ENCODE assay signal across 25 mouse cellular contexts in the genomic region with DNA sequence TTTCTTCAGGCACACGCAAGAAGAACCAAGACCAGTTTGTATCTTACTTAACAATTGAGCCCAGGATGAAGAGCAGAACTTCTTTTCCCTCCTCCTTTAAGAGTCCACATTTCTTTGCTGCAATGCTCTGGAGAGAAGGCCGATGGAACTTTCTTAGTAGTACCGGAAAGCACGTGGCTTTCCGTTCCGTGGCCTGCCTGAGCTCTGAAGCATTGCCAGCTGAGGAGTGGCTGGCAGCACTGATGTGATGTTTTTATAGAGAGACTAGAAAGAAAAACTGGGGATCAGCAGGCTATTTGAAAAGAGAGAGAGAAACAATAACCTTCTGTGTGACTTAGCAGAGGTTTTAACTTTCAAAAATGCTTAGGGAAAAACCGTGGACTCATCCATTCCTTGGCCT.
DNase-seq lines count a peak whose midpoint lies in the region; ATAC-seq and TF ChIP-seq lines count a peak whose summit lies in the region.
"Had no signal": no experiment of that assay in that cellular context is flagged by ENCODE, and none has a peak within 500 bp of the region (broad histone marks: within the 10 kb centered on the region; RNA-seq: fewer than 3 reads in every experiment).

No protein-coding gene starts in this region.

- ATAC-seq in limb, embryonic 14.5 days (ENCODE audit: low FRiP score, low read depth): no peak
- ATAC-seq: forebrain, embryonic 14.5 days; forebrain, postnatal 0 days; hindbrain, embryonic 16.5 days; intestine, embryonic 15.5 days; Patski had no signal

- H3K4me2 ChIP-seq in limb, embryonic 14.5 days (replicated peaks; ENCODE audit: low read depth, low read length, severe bottlenecking): no peak overlapping the region
- H3K4me2 ChIP-seq: heart, embryonic 13.5 days; hindbrain, embryonic 13.5 days; intestine, embryonic 15.5 days had no signal

- H3K9me3 ChIP-seq in limb, embryonic 14.5 days (ENCODE audit: control insufficient read depth, low read length): no peaks in the 10 kb centered on the region
- no peaks in the 10 kb centered on the region for H3K9me3 ChIP-seq in hindbrain, embryonic 10.5 days
- H3K9me3 ChIP-seq: heart, embryonic 10.5 days; hindbrain, embryonic 13.5 days; intestine, embryonic 15.5 days had no signal

- no peaks in the 10 kb centered on the region for H3K27me3 ChIP-seq in limb, embryonic 14.5 days (ENCODE audit: control insufficient read depth, insufficient read depth, low read length)
- H3K27me3 ChIP-seq in hindbrain, embryonic 10.5 days (ENCODE audit: insufficient read depth, poor library complexity, severe bottlenecking): no peaks in the 10 kb centered on the region
- H3K27me3 ChIP-seq: hindbrain, embryonic 13.5 days; intestine, embryonic 15.5 days had no signal

- H3K9ac ChIP-seq in limb, embryonic 14.5 days (ENCODE audit: low read depth, low read length, severe bottlenecking): no peak overlapping the region
- H3K9ac ChIP-seq: forebrain, postnatal 0 days; heart, embryonic 13.5 days; hindbrain, embryonic 13.5 days; intestine, embryonic 15.5 days had no signal

- 68% methylated on average over 7 of the region's 7 CpGs for WGBS in limb, embryonic 14.5 days
- WGBS in hindbrain, embryonic 10.5 days: 91% methylated on average over 7 of the region's 7 CpGs

- intact Hi-C loops in gastrocnemius, adult 2 months (cut with DNase I): no loop called here

- H3K36me3 ChIP-seq in limb, embryonic 14.5 days (ENCODE audit: control insufficient read depth, insufficient read depth, low read length): no peaks in the 10 kb centered on the region
- no peaks in the 10 kb centered on the region for H3K36me3 ChIP-seq in hindbrain, embryonic 10.5 days
- H3K36me3 ChIP-seq: G1E; heart, embryonic 10.5 days; heart, embryonic 13.5 days; hindbrain, embryonic 13.5 days; intestine, embryonic 15.5 days had no signal

- H3K4me3 ChIP-seq in gastrocnemius, adult 2 months: no peak overlapping the region
- H3K4me3 ChIP-seq in limb, embryonic 14.5 days (replicated peaks; ENCODE audit: low read length): no peak overlapping the region
- no peak overlapping the region for H3K4me3 ChIP-seq in hindbrain, embryonic 10.5 days
- H3K4me3 ChIP-seq: heart, adult 2 months; heart, embryonic 10.5 days; heart, embryonic 13.5 days; hindbrain, embryonic 13.5 days; intestine, embryonic 15.5 days had no signal

- H3K27ac ChIP-seq in gastrocnemius, adult 2 months: peak overlapping the region; percentile 54
- no peak overlapping the region for H3K27ac ChIP-seq in limb, embryonic 14.5 days (replicated peaks; ENCODE audit: low read depth, low read length)
- H3K27ac ChIP-seq in hindbrain, embryonic 10.5 days: no peak overlapping the region
- H3K27ac ChIP-seq: heart, adult 2 months; heart, embryonic 10.5 days; heart, embryonic 13.5 days; hindbrain, embryonic 13.5 days; intestine, embryonic 15.5 days had no signal

- peaks cover 5% of the 10 kb centered on the region for H3K4me1 ChIP-seq in limb, embryonic 14.5 days (ENCODE audit: control insufficient read depth, insufficient read depth, low read length)
- no peaks in the 10 kb centered on the region for H3K4me1 ChIP-seq in hindbrain, embryonic 10.5 days (replicated peaks)
- H3K4me1 ChIP-seq: heart, embryonic 10.5 days; heart, embryonic 13.5 days; hindbrain, embryonic 13.5 days; intestine, embryonic 15.5 days had no signal

- no peak for TF ChIP-seq POLR2A in limb, embryonic 14.5 days (IDR thresholded peaks at IDR 0.05; ENCODE audit: borderline replicate concordance, extremely low read depth, insufficient read depth, insufficient read length)

- DNase-seq in gastrocnemius, adult 2 months: peak; percentile 64
- no peak for DNase-seq in gastrocnemius, postnatal 4 days (ENCODE audit: low spot score in 2 of 2)
- DNase-seq in brain, adult 2 months (ENCODE audit: low read depth, low spot score): peak; percentile 8
- DNase-seq in gastrocnemius, postnatal 10 days: peak; percentile 11
- DNase-seq in limb, embryonic 14.5 days (ENCODE audit: low spot score): peak; percentile 7
- DNase-seq in adipocyte (ENCODE audit: low spot score): no peak
- DNase-seq in hindbrain, embryonic 10.5 days (ENCODE audit: low spot score): no peak
- DNase-seq: adrenal gland, adult 2 months; adrenal gland, postnatal 14 days; B cell, adult 2 months; cerebellum, adult 11-12 months; cerebellum, adult 9-10 months; cerebellum, postnatal 14 days; forebrain, postnatal 0 days; heart, adult 2 months; heart, postnatal 14 days; kidney, adult 11 months had no signal

- no peak for TF ChIP-seq CTCF in gastrocnemius, adult 2 months (IDR thresholded peaks at IDR 0.05)

Comparison
In these comparisons a context has a peak if more than half of its experiments do, and no peak if none do; other contexts are left out.
1. DNase-seq: peak in gastrocnemius, adult 2 months (single experiment), brain, adult 2 months (single experiment), gastrocnemius, postnatal 10 days (single experiment) and limb, embryonic 14.5 days (single experiment); none in gastrocnemius, postnatal 4 days (0 of 2), adipocyte (single experiment) and hindbrain, embryonic 10.5 days (single experiment).